Mouse (Mus musculus) olfactory bulb, adult 2 months (tissue): ENCODE measurements at regions not wholly inside any gene's neighbourhood (a gene's known extent, or its start where the extent isn't known, plus 50 kb on each side); places are given as distances from the start of the nearest gene placed in this dataset.

Experiments used
- CTCF ChIP-seq: fragments of 200-500 bp; IDR thresholded peaks from 2 replicates; pipeline ENCODE4 v1.5.1; 2012; ENCODE audit warnings: low read depth, mild to moderate bottlenecking, low read length, moderate library complexity; ENCODE audit not compliant: insufficient read depth
- POLR2A ChIP-seq: fragments of 200-500 bp; IDR thresholded peaks from 2 replicates; pipeline ENCODE4 v1.6.1; 2012; ENCODE audit warnings: mild to moderate bottlenecking, low read depth, low read length, moderate library complexity; ENCODE audit not compliant: insufficient read depth

GRCm38 (mm10) chr4:89001470-89001869 is 121.5 kb upstream of the Ifne start:
- TF ChIP-seq POLR2A = no peak
- no peak for TF ChIP-seq CTCF
